Mouse (Mus musculus): ENCODE data around the gene Hgd. TPM values are rescaled to one million over a fixed set of nuclear protein-coding genes. Genes with fewer than 3 reads are reported as not detected.
A peak's percentile ranks its signal among the peaks of the same experiment; 100 is the strongest.

Hgd gene
- polyA plus RNA-seq (2015; fragmentation: Nextera tagmentation; extraction: Ambion mirVana), result 0.21 and 0.30 TPM in 2 replicates

DNA sequence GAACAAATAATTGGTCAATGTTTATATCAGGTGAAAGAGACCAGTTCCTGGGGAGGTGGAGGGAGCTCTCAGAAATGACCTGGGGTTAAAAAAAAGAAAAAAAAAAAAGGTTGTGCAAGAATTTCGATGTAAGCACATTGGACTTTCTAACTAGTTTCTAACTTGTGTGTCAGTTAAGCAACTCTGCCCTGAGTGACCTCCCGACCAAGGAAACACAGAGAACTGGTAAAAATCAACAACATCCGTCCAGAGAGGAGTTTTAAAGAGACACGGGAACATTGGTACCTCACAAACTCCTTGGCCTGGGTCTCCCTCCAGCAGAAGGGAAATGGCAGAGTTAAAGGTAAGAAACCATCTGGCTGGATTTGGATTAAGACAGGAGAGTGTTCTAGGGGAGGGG is at the start of gene Hgd:
Gene Hgd, plus strand, starts transcription at position 160 of the 400 bp plus-strand sequence.
- Histone ChIP-seq H3K4me2 (no peak within 1 kb of the TSS), H3K27ac (no peak within 1 kb of the TSS), H3K4me1 (replicated peaks) (peaks cover 12% of the 10 kb centered on the region), H3K36me3 (no peaks in the 10 kb centered on the region), H3K27me3 (no peaks in the 10 kb centered on the region), H3K4me3 (no peak within 1 kb of the TSS), H3K9me3 (replicated peaks) (no peaks in the 10 kb centered on the region), H3K9ac (no peak within 1 kb of the TSS)
- ATAC-seq (replicated peaks; ENCODE audit: insufficient number of reproducible peaks, insufficient read depth, low FRiP score, low read depth), result no peak
- 60% methylated on average over 4 of the region's 4 CpGs for WGBS

DNA sequence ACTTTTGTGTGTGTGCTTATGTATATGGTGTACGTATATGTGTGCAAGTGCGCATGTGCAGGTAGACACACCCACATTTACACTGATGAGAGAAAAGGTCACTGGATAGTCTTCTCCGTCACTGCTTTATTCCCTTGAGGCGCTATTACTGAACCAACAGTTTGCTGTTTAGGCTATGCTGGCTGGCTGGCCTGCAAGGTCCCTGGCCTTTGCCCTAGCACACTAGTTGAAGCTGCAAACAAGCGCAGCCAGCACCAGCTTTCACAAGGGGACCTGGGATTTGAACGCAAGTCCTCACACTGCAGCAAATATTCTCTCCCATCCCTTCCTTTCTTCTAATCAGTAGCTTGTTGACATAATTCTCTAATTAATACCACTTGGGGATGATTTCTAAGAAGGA is 49.8 kb upstream of the Hgd start:
- 92% methylated on average over 6 of the region's 6 CpGs for WGBS
- Histone ChIP-seq H3K27ac (no peak overlapping the region), H3K27me3 (no peaks in the 10 kb centered on the region), H3K4me1 (replicated peaks) (peaks cover 20% of the 10 kb centered on the region), H3K36me3 (peaks cover 22% of the 10 kb centered on the region), H3K4me3 (no peak overlapping the region), H3K4me2 (no peak overlapping the region), H3K9ac (no peak overlapping the region), H3K9me3 (replicated peaks) (no peaks in the 10 kb centered on the region)
- ATAC-seq (replicated peaks; ENCODE audit: insufficient number of reproducible peaks, insufficient read depth, low FRiP score, low read depth), result no peak

DNA sequence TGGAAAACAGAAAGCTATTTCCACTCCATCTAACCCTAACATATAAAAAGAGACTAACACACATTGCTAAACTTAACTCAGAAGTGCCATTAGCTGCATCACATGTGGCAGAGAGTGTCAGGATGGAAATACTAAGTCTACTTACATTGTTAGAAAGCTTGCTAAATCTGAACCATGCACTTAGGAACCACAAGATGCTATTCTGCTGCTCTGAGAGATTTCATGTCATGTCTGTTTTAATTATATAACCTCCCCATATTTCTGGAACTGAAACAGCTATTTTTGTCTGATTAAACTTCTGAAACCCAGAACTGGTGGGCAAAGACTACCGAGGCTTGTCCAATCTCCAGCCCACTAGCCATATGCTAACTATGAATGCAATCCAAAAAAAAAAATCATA is 47.9 kb upstream of the Hgd start:
- 96% methylated on average over 1 of the region's 1 CpGs for WGBS
- H3K27me3 ChIP-seq, result no peaks in the 10 kb centered on the region
- H3K9ac ChIP-seq, result no peak overlapping the region
- peaks cover 27% of the 10 kb centered on the region for H3K36me3 ChIP-seq
- peaks cover 10% of the 10 kb centered on the region; the same call in 1 of the 2 replicates for H3K4me1 ChIP-seq (replicated peaks)
- no peak for ATAC-seq (replicated peaks; ENCODE audit: insufficient number of reproducible peaks, insufficient read depth, low FRiP score, low read depth)
- H3K4me3 ChIP-seq, result no peak overlapping the region
- H3K27ac ChIP-seq, result no peak overlapping the region
- no peaks in the 10 kb centered on the region for H3K9me3 ChIP-seq (replicated peaks)
- H3K4me2 ChIP-seq, result no peak overlapping the region

DNA sequence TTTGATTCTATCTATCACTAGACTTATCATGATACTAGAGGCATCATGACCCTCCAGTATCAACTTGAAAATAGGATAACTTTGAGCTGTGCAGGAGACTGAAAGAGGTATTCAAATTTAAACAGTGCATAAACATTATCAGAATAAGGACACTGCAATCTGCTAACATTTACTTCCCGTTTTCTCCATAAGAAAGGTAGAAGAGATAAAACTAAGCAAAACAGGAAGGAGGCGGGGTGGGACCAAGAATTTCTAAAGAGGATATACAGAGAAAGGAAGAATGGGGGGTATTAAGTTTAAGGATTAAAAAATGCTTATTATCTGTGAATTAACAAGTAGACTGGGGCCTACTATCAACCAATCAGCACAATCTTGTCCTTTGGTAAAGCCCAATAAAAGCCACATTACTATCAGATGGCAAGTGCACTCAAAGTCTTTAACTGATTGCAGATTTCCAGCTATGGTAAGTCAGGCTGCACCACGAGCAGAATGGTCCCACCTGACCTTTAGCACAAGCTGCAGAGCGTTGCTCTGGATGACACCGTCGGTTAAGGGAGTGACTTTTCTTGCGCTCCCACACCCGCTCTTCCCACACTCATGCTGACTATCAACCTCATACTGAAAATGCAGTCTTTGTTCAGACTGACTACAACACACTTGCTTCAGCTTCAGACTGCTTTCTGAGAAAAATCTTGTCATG is 46.4 kb upstream of the Hgd start:
- 71% methylated on average over 8 of the region's 8 CpGs for WGBS
- Histone ChIP-seq H3K9ac (no peak overlapping the region), H3K4me3 (no peak overlapping the region), H3K27me3 (no peaks in the 10 kb centered on the region), H3K4me1 (replicated peaks) (peaks cover 17% of the 10 kb centered on the region), H3K4me2 (no peak overlapping the region), H3K36me3 (peaks cover 26% of the 10 kb centered on the region), H3K9me3 (replicated peaks) (no peaks in the 10 kb centered on the region), H3K27ac (no peak overlapping the region)
- no peak for ATAC-seq (replicated peaks; ENCODE audit: insufficient number of reproducible peaks, insufficient read depth, low FRiP score, low read depth)

DNA sequence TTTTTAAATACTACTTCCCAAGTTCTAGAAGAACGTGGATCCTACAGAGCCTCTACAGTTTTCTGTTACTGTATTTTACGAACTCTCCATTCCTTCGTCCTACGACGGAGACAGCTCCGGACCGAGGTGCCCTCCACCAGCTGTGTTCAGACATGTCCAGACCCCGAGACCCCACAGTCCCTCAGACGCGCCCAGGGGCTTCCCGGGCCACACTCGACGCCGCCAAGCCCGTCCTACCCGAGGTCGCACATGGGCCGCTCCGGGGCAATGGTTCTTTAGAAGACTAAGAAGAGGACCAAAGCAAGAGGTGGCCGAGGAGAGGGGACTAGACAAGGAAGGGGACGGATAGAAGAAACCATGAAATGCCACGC is 40.7 kb upstream of the Hgd start:
- no peaks in the 10 kb centered on the region for H3K27me3 ChIP-seq
- peaks cover 22% of the 10 kb centered on the region for H3K36me3 ChIP-seq
- peak overlapping the region; percentile 83 for H3K4me2 ChIP-seq
- H3K27ac ChIP-seq, result peak overlapping the region; percentile 94
- no peaks in the 10 kb centered on the region for H3K9me3 ChIP-seq (replicated peaks)
- peaks cover 20% of the 10 kb centered on the region for H3K4me1 ChIP-seq (replicated peaks)
- WGBS, result under 1% methylated on average over 22 of the region's 22 CpGs
- H3K4me3 ChIP-seq, result peak overlapping the region; percentile 96
- peak overlapping the region; percentile 88 for H3K9ac ChIP-seq
- ATAC-seq (replicated peaks; ENCODE audit: insufficient number of reproducible peaks, insufficient read depth, low FRiP score, low read depth), result peak; percentile 27

DNA sequence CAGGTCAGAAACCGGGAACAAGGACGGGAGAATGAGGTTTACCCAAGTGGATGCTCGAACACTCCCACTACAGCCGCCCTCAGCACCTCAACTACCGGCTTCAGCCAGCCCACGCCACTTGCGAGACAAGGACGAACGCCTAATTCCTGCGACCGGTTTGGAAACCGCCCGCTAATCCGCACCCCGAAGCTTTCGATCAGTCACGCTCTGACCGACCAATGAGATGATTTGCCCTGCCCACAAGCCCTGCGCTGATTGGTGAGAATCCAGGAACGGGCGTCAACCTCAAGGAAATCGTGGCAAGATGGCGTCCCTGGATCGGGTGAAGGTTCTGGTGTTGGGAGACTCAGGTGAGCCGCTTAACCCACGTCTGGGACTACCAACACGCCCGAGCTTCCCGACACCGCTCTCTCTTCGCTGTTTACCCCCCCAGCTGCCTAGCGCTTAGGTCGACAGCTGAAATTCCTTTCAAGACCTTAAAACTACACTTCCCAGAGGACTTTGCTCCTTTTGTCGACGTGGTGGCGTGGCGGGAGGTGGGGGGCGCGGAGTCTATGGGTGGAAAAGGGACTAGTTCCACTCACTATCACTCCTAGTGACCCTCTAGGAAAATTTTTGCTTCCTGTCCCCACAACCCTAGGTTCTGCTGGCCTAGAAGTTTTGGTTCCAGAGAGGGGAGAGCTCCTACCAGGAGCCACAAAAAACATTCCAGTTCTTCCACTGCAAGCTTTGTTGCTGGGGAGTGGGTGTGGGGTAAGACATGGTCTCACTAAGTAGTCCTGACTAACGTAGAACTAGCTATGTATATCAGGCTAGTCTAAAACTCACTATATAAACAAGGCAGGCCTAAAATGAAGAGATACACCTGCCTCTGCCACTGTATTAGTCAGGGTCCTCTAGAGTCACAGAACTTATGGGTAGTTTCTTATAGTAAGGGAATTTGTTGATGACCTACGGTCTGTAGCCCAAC is 40.1 kb upstream of the Hgd start, which contains the start of the genes Gtf2e1 and Rabl3:
Gene Gtf2e1, minus strand, starts transcription at position 179 of the 970 bp plus-strand sequence.
Gene Rabl3, plus strand, starts transcription at position 275 of the 970 bp plus-strand sequence.
- peak within 1 kb of the TSS; percentile 83 for H3K4me2 ChIP-seq
- H3K36me3 ChIP-seq, result peaks cover 17% of the 10 kb centered on the region
- peak within 1 kb of the TSS; percentile 94 for H3K27ac ChIP-seq
- H3K9me3 ChIP-seq (replicated peaks), result no peaks in the 10 kb centered on the region
- H3K4me1 ChIP-seq (replicated peaks), result peaks cover 20% of the 10 kb centered on the region
- H3K27me3 ChIP-seq, result no peaks in the 10 kb centered on the region
- H3K9ac ChIP-seq, result peak within 1 kb of the TSS; percentile 88
- peak within 1 kb of the TSS; percentile 96 for H3K4me3 ChIP-seq
- WGBS, result 2% methylated on average over 41 of the region's 41 CpGs
- peak; percentile 99 for ATAC-seq (replicated peaks; ENCODE audit: insufficient number of reproducible peaks, insufficient read depth, low FRiP score, low read depth)

DNA sequence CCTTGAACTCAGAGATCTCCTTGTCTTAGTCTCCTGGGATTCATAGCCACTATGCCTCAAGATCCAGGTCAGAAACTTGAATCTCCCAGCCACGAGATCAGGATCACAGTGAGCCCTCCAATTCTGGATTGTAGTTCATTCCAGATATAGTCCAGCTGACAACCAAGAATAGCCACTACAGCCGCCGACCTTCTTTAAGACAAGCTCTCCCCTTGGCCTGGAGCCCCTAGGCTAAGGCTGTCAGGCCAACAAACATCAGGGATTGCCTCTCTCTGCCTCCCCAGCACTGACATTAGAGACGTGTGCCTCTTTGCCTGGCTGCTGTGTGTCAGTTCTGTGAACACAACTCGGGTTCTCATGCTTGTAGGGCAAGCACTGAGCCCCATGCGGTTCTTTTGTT is 39.2 kb upstream of the Hgd start:
- H3K9me3 ChIP-seq (replicated peaks), result no peaks in the 10 kb centered on the region
- peak overlapping the region; percentile 69 for H3K4me2 ChIP-seq
- peaks cover 10% of the 10 kb centered on the region for H3K36me3 ChIP-seq
- ATAC-seq (replicated peaks; ENCODE audit: insufficient number of reproducible peaks, insufficient read depth, low FRiP score, low read depth), result no peak
- H3K27me3 ChIP-seq, result no peaks in the 10 kb centered on the region
- H3K9ac ChIP-seq, result 0 out of 2 replicates have a peak overlapping the region, but pooled peaks have one; percentile 80
- H3K4me1 ChIP-seq (replicated peaks), result peaks cover 20% of the 10 kb centered on the region
- peak overlapping the region; percentile 96 for H3K4me3 ChIP-seq
- H3K27ac ChIP-seq, result peak overlapping the region; percentile 94
- 61% methylated on average over 6 of the region's 6 CpGs for whole genome bisulfite sequencing

DNA sequence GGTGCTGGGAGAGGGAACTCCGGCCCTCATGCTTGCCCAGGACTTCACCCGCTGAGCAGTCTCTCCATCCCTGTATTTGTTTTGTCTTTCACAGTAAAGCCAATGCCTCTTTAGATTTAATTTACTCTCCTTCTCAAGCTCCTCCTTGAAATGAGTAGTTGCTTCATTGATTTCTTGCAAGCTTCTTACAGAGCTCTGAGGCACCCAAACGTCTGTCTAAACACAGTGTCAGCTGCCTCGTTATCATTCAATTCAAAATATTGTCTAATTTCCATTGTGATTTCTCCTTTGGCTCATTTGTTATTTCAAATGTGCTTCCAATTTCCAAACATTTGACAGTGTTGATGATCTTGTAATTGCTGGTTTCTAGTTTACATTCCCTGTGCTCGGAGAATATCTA is 33.6 kb upstream of the Hgd start:
- ATAC-seq (replicated peaks; ENCODE audit: insufficient number of reproducible peaks, insufficient read depth, low FRiP score, low read depth), result no peak
- H3K27me3 ChIP-seq, result no peaks in the 10 kb centered on the region
- no peak overlapping the region for H3K27ac ChIP-seq
- WGBS, result 85% methylated on average over 5 of the region's 5 CpGs
- peaks cover 17% of the 10 kb centered on the region for H3K4me1 ChIP-seq (replicated peaks)
- no peak overlapping the region for H3K4me2 ChIP-seq
- no peak overlapping the region for H3K9ac ChIP-seq
- no peak overlapping the region for H3K4me3 ChIP-seq
- H3K9me3 ChIP-seq (replicated peaks), result no peaks in the 10 kb centered on the region
- peaks cover 10% of the 10 kb centered on the region for H3K36me3 ChIP-seq

DNA sequence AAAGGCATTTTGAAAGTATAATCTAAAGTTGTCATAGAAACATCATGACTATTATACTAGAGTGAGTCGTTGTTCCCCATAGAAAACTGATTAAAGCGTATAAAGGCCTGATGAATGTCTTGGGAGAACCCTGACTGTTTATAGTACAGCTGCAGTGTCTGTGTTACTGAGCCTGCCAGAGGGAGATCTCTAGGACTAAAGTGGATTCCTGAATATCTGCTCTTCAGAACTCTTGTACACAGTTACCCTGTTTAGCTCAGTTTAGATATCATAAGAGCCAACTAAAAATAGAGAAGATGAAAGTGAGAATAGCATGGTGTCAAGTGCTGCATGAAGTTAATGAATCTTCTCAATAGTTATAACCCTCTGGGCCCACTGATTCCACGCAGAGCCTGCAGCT is 29.7 kb upstream of the Hgd start:
- no peaks in the 10 kb centered on the region for H3K36me3 ChIP-seq
- no peak overlapping the region for H3K9ac ChIP-seq
- peak overlapping the region; percentile 40 for H3K4me2 ChIP-seq

DNA sequence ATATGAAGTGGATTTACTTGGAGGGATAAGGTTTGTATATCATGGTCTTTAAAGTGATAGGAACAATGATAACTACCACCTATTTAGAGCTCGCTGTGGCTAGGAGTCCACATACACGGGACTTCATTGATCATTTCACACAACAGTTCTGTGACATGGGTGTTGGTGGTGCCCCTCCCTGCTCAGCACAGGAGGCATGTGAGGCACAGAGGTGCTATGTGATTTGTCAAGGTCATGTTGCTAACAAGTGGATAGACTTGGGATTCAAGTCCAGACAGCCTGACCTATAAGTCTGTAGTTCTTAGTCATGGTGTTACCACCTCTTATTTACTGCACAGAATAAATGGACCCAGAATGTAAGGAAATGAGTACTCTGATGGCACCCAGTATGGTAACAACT is 29.0 kb upstream of the Hgd start:
- no peak overlapping the region for H3K4me2 ChIP-seq
- H3K27ac ChIP-seq, result peak overlapping the region; percentile 86

More for the DNA sequence above, 29.7 kb upstream of the Hgd start:
- no peaks in the 10 kb centered on the region for H3K27me3 ChIP-seq
- no peak overlapping the region for H3K4me3 ChIP-seq
- 39% methylated on average over 3 of the region's 3 CpGs for WGBS
- peaks cover 19% of the 10 kb centered on the region for H3K4me1 ChIP-seq (replicated peaks)
- H3K9me3 ChIP-seq (replicated peaks), result no peaks in the 10 kb centered on the region
- peak; percentile 86; the same call in 1 of the 2 replicates for ATAC-seq (replicated peaks; ENCODE audit: insufficient number of reproducible peaks, insufficient read depth, low FRiP score, low read depth)
- H3K27ac ChIP-seq, result peak overlapping the region; percentile 86

DNA sequence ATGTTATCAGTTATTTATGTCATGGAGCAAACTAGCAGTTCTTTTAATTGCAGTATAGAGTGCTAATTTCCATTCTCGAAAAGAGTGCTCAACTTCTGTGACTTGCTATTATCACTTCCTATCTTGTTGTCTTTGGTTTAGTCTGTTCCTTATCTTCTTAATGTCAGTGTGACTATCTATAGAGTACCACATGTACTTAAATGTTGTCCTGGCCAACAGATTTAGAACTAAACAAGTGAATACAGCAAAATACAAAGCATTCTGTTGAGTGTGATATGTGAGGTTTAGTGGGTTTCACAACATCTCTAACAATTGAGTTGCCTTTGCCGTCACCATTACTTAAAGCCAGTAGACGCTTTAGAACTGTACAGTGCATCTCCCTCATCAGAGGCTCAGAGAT is 27.1 kb upstream of the Hgd start:
- ATAC-seq (replicated peaks; ENCODE audit: insufficient number of reproducible peaks, insufficient read depth, low FRiP score, low read depth), result no peak
- H3K36me3 ChIP-seq, result peaks cover 6% of the 10 kb centered on the region
- H3K9me3 ChIP-seq (replicated peaks), result no peaks in the 10 kb centered on the region
- no peak overlapping the region for H3K9ac ChIP-seq
- WGBS, result 79% methylated on average over 3 of the region's 3 CpGs
- H3K4me1 ChIP-seq (replicated peaks), result peaks cover 19% of the 10 kb centered on the region
- no peak overlapping the region for H3K4me2 ChIP-seq
- no peak overlapping the region for H3K4me3 ChIP-seq
- no peaks in the 10 kb centered on the region for H3K27me3 ChIP-seq
- H3K27ac ChIP-seq, result no peak overlapping the region

More for the DNA sequence above, 29.0 kb upstream of the Hgd start:
- no peak overlapping the region for H3K9ac ChIP-seq
- H3K36me3 ChIP-seq, result no peaks in the 10 kb centered on the region
- no peak for ATAC-seq (replicated peaks; ENCODE audit: insufficient number of reproducible peaks, insufficient read depth, low FRiP score, low read depth)
- WGBS, result 39% methylated on average over 2 of the region's 2 CpGs
- H3K4me3 ChIP-seq, result no peak overlapping the region
- peaks cover 19% of the 10 kb centered on the region for H3K4me1 ChIP-seq (replicated peaks)
- no peaks in the 10 kb centered on the region for H3K9me3 ChIP-seq (replicated peaks)
- no peaks in the 10 kb centered on the region for H3K27me3 ChIP-seq

All from heart, embryonic 15.5 days (tissue).